Mouse (Mus musculus) heart, embryonic 13.5 days (tissue): Measurements from ENCODE around the gene Tbxas1. TPM values are rescaled to one million over a fixed set of nuclear protein-coding genes. Genes with fewer than 3 reads are reported as not detected.

ENCODE experiments used
- ATAC-seq: fragments of 200-750 bp; cut with Nextera tagmentation; 2 replicates; pipeline ENCODE4 v1.8.0; 2017; ENCODE audit warnings: moderate TSS enrichment; ENCODE audit not compliant: insufficient number of reproducible peaks, low FRiP score, low TSS enrichment; ENCODE audit errors: extremely low read depth
- H3K27ac ChIP-seq: fragments of 300-500 bp; sonication (generic); replicated peaks from 2 replicates; pipeline ENCODE4 v1.5.1; 2015; ENCODE audit warnings: moderate library complexity, mild to moderate bottlenecking, inconsistent platforms
- H3K27me3 ChIP-seq: fragments of 300-500 bp; sonication (generic); replicated peaks from 2 replicates; pipeline ENCODE4 v1.6.1; 2015; ENCODE audit warnings: mild to moderate bottlenecking, inconsistent platforms
- H3K36me3 ChIP-seq: fragments of 300-500 bp; sonication (generic); 2 replicates; pipeline ENCODE4 v1.6.1; 2015; ENCODE audit warnings: mild to moderate bottlenecking, inconsistent platforms
- H3K4me1 ChIP-seq: fragments of 300-500 bp; sonication (generic); 2 replicates; pipeline ENCODE4 v1.6.1; 2015; ENCODE audit warnings: inconsistent platforms
- H3K4me2 ChIP-seq: fragments of 300-500 bp; sonication (generic); 2 replicates; pipeline ENCODE4 v1.6.1; 2015; ENCODE audit warnings: inconsistent platforms, mild to moderate bottlenecking, moderate library complexity
- H3K4me3 ChIP-seq: fragments of 300-500 bp; sonication (generic); 2 replicates; pipeline ENCODE4 v1.5.1; 2015; ENCODE audit warnings: moderate library complexity, mild to moderate bottlenecking, inconsistent platforms
- H3K9ac ChIP-seq: fragments of 300-500 bp; sonication (generic); 2 replicates; pipeline ENCODE4 v1.6.1; 2015; ENCODE audit warnings: inconsistent platforms, mild to moderate bottlenecking, moderate library complexity
- H3K9me3 ChIP-seq: fragments of 300-500 bp; sonication (generic); 2 replicates; pipeline ENCODE4 v1.6.1; 2016; ENCODE audit warnings: inconsistent platforms
- WGBS: fragments of 180-500 bp; shearing (Covaris S2); methylation state at CpG from one replicate; pipeline ENCODE4 v1.1.7; 2015; ENCODE audit warnings: mixed read lengths; 5-methylcytosine and 5-hydroxymethylcytosine counted together
- polyA plus RNA-seq: library from polyadenylated mRNA; unstranded; fragments of >200 nt; fragmentation: Nextera tagmentation; extraction: Ambion mirVana; gene quantifications from 2 replicates; pipeline ENCODE4 v1.2.1, GENCODE M21; 2015

The Tbxas1 gene
- 2.4 TPM in 2 replicates for polyA plus RNA-seq

DNA sequence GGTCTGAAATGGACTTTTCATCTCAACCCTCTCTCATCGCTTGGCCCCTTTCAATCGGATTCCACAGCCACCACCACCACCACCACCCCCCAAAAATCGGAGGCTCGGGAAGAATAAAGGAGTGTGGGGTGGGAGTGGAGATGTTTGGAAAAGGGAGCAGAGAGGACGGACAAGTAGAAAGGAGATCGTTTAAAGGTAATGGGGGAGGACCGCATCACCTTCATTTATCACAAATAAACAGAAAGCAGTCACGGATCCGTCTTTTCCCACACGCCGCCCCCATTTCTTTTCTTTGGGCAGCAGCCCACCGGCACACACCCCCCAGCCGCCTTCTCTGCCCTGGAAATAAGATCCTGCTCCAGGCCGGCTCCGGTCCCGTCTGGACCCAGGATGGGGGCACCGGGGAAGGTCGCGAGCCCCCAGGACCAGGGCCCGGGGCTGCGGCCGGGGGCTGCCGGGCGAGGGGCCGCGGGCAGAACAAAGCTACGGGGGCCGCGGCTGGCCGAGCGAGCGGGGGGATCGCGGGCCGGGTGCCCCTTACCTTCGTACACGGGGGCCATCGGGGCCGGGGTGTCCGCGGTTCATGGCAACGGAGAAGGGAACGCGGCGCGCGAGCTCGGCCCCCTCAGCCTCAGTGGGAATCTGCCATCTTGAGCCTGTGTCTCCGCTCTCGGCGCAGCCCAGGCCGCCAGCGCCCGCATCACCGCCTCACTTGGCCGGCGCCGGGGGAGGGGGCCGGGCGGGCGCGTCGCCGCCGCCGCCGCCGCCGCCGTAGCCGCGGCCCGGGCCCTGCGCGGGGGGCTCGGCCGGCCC lies at the start of gene Tbxas1:
Tbxas1 (plus strand) TSS at position 147 of the 813 bp plus-strand sequence.
- WGBS, result 0% methylated on average over 74 of the region's 77 CpGs
- Histone ChIP-seq H3K27ac (peak within 1 kb of the TSS; percentile 91), H3K9ac (peak within 1 kb of the TSS; percentile 100), H3K4me3 (peak within 1 kb of the TSS; percentile 100), H3K9me3 (no peaks in the 10 kb centered on the region), H3K36me3 (peaks cover under 1% of the 10 kb centered on the region; the same call in 1 of the 2 replicates), H3K4me1 (peaks cover 39% of the 10 kb centered on the region), H3K27me3 (peaks cover 6% of the 10 kb centered on the region; the same call in 1 of the 2 replicates), H3K4me2 (peak within 1 kb of the TSS; percentile 85)
- ATAC-seq, result peak; percentile 64

DNA sequence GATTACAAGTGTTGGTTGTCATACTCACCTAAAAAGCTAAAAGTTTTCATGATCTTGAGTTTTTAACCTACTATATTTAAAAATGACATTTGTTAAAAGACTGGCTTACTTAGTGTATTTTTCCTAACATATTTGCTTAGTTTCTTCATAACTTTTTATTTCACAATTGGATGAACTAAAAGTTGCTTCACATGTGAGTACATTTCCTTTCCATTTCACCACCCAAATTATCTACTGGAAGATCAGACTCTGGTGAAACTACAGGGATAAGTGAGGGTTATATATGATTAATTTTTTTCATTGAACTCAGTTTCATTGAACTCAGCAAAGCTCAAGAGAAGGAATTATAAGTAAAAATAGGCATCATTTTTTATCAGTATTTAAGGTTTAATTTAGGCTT lies 49.3 kb upstream of the Tbxas1 start:
- H3K36me3 ChIP-seq, result no peaks in the 10 kb centered on the region
- H3K4me2 ChIP-seq, result no peak overlapping the region
- H3K9ac ChIP-seq, result no peak overlapping the region
- no peak overlapping the region for H3K4me3 ChIP-seq
- no peaks in the 10 kb centered on the region for H3K27me3 ChIP-seq
- no peaks in the 10 kb centered on the region for H3K9me3 ChIP-seq
- H3K4me1 ChIP-seq, result peaks cover 51% of the 10 kb centered on the region
- ATAC-seq, result no peak
- H3K27ac ChIP-seq, result no peak overlapping the region

DNA sequence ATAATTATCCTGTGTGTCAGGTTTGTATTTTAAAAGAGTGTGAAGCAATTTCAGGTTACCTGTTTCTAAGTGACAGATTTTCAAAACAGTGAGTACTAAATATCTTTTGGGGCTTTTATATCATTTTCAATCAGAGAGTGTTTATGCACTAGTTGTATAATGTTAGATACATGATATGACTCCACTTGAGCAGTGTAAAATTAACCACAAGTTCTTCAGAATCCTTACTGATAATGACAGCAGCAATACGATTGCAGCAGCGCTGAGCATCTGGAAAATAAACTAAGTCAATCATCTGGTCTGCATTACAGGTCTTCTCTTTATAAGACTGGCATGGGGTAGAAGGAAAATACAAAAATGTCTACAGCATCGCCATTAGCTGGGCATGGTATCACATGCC lies 48.3 kb upstream of the Tbxas1 start:
- H3K36me3 ChIP-seq, result no peaks in the 10 kb centered on the region
- no peak overlapping the region for H3K4me3 ChIP-seq
- no peak for ATAC-seq
- no peaks in the 10 kb centered on the region for H3K9me3 ChIP-seq
- 62% methylated on average over 3 of the region's 3 CpGs for WGBS
- H3K27ac ChIP-seq, result no peak overlapping the region
- H3K4me1 ChIP-seq, result peaks cover 47% of the 10 kb centered on the region
- H3K4me2 ChIP-seq, result no peak overlapping the region
- no peak overlapping the region for H3K9ac ChIP-seq
- no peaks in the 10 kb centered on the region for H3K27me3 ChIP-seq

DNA sequence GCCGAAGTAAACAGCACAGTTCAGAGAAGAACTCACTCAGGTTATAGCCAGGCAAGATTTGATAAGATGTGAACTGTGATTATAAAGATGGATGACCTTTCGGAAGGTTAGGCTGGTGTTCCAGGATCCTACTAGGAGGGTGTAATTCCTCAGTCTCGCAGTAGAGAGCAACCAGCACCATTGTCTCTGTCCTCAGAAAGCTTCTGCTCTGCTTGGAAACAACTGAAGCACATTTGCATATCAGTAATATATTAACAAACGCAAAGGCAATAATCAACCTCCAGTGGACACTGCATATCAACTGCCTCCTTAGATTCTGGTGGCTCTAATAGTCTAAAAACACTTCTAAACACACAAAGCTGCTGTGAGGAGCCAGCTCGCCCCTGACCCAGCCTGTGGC lies 47.8 kb upstream of the Tbxas1 start:
- no peak overlapping the region for H3K27ac ChIP-seq
- no peaks in the 10 kb centered on the region for H3K36me3 ChIP-seq
- no peak overlapping the region for H3K4me3 ChIP-seq
- no peak overlapping the region for H3K9ac ChIP-seq
- ATAC-seq, result no peak
- 74% methylated on average over 5 of the region's 5 CpGs for WGBS
- no peak overlapping the region for H3K4me2 ChIP-seq
- no peaks in the 10 kb centered on the region for H3K27me3 ChIP-seq
- H3K9me3 ChIP-seq, result no peaks in the 10 kb centered on the region
- peaks cover 46% of the 10 kb centered on the region for H3K4me1 ChIP-seq

DNA sequence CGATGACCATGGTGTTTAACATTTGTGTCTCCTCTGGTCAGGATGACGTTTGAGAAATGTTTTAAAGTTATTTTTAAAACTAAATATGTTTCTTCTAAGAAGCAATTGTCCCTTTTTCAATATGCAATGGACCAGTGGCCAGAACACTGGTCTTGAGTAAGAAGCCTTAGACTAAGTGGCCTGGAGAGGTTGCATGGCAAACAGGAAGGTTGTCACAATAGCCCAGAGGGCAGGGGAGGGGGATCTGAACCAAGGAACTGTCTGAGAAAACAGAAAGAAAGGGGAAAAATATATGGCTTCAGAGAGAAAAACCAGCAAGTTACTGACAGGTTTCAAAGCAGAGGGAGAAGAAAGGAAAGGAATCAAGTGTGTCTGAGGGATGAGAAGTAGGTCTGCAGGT lies 47.0 kb upstream of the Tbxas1 start:
- no peak overlapping the region for H3K4me2 ChIP-seq
- H3K4me3 ChIP-seq, result no peak overlapping the region
- no peak overlapping the region for H3K27ac ChIP-seq
- peaks cover 52% of the 10 kb centered on the region for H3K4me1 ChIP-seq
- H3K9ac ChIP-seq, result no peak overlapping the region
- WGBS, result 85% methylated on average over 2 of the region's 2 CpGs
- H3K36me3 ChIP-seq, result no peaks in the 10 kb centered on the region
- H3K27me3 ChIP-seq, result no peaks in the 10 kb centered on the region
- no peaks in the 10 kb centered on the region for H3K9me3 ChIP-seq
- ATAC-seq, result no peak

DNA sequence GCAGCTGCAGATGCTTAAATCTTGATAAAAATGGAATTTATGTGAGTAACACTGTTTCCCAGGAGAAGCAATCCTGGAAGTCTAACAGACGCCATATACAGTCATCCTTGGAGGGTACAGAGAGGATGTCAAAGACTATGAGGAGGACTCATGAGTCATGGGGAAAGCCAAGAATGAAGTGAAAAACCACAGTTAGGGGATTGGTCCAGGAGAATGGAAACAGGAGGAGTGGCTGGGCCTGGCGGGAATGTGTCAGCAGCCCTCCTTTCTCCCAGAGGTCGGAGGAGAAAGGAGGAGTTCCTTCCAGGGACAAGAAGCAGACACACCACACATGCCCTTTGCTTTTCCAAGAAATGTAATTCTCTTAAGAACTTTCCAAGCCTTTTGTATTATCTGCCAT lies 45.8 kb upstream of the Tbxas1 start:
- 67% methylated on average over 3 of the region's 3 CpGs for WGBS

DNA sequence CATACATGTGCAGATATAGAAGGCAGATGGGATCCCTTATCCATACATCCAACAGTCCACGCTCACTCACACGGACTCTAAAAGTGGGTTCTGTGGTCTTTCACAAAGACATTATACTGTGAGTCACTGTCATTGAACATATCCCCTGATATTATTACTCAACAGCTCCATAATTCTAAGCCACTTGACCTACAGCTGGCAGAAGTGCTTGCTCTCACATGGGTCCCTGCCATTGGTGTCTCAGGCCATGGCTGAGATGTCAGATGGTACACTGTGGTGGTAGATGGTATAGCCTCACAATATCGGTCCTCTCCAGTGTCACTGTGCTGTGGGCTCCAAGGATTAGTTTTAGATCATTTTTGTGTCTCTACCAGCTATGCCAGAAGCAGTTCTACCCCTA lies 41.5 kb upstream of the Tbxas1 start:
- Histone ChIP-seq H3K4me1 (peaks cover 72% of the 10 kb centered on the region), H3K36me3 (peaks cover 5% of the 10 kb centered on the region), H3K4me2 (no peak overlapping the region), H3K4me3 (no peak overlapping the region), H3K27me3 (no peaks in the 10 kb centered on the region), H3K9ac (no peak overlapping the region), H3K27ac (no peak overlapping the region), H3K9me3 (no peaks in the 10 kb centered on the region)
- ATAC-seq, result no peak
- WGBS, result 84% methylated on average over 3 of the region's 3 CpGs

More for the DNA sequence above, 45.8 kb upstream of the Tbxas1 start:
- Histone ChIP-seq H3K27ac (no peak overlapping the region), H3K9me3 (no peaks in the 10 kb centered on the region), H3K4me2 (no peak overlapping the region), H3K27me3 (no peaks in the 10 kb centered on the region), H3K9ac (no peak overlapping the region), H3K36me3 (no peaks in the 10 kb centered on the region), H3K4me1 (peaks cover 52% of the 10 kb centered on the region), H3K4me3 (no peak overlapping the region)
- ATAC-seq, result no peak

DNA sequence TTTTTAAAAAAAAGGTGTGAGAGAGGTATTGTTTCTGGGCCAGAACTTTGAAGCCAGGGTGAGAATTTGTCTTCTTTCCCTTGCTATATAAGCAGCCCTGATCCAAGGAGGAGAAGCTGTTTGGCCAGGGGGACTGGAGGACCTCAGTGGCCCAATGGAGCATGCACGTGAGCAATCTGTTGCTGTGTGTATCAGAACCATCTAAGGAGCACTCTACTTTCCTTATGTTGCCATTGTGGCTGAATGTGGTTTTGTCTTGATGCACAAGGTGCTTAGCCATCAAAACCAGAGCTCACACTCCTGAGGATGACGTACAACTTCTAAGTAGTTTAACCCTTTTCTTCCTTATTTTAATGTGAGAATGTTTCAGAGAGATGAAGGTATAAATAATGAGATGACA lies 40.5 kb upstream of the Tbxas1 start:
- WGBS, result 56% methylated on average over 2 of the region's 2 CpGs
- H3K27ac ChIP-seq, result peak overlapping the region; percentile 13; the same call in 1 of the 2 replicates
- ATAC-seq, result no peak

DNA sequence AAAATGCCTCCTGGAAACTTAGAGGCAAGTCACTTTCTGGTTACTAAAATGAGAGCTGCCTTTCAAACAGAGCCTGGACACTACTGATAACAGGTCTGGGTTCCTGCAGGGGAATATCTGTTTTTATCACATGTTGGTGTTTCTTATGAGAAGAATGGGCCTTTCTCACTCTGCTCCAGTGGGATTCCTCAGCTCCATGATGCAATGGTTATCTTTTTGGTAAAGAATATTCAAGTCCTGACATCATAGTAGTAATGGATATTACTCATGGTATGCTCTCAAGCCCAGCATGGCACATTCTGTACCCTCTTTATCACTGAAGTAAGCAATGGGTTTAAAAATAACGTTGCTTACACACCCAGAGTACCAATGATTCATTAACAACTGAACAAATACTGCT lies 40.0 kb upstream of the Tbxas1 start:
- Histone ChIP-seq H3K4me3 (no peak overlapping the region), H3K27ac (peak overlapping the region; percentile 13), H3K27me3 (no peaks in the 10 kb centered on the region), H3K4me1 (peaks cover 70% of the 10 kb centered on the region), H3K4me2 (peak overlapping the region; percentile 20; the same call in 1 of the 2 replicates), H3K36me3 (peaks cover 5% of the 10 kb centered on the region), H3K9me3 (no peaks in the 10 kb centered on the region), H3K9ac (no peak overlapping the region)
- no peak for ATAC-seq
- WGBS, result 19% methylated on average over 1 of the region's 1 CpGs

More for the DNA sequence above, 40.5 kb upstream of the Tbxas1 start:
- H3K9me3 ChIP-seq, result no peaks in the 10 kb centered on the region
- peak overlapping the region; percentile 20; the same call in 1 of the 2 replicates for H3K4me2 ChIP-seq
- peaks cover 66% of the 10 kb centered on the region for H3K4me1 ChIP-seq
- no peak overlapping the region for H3K9ac ChIP-seq
- H3K36me3 ChIP-seq, result peaks cover 5% of the 10 kb centered on the region
- no peaks in the 10 kb centered on the region for H3K27me3 ChIP-seq
- H3K4me3 ChIP-seq, result no peak overlapping the region

DNA sequence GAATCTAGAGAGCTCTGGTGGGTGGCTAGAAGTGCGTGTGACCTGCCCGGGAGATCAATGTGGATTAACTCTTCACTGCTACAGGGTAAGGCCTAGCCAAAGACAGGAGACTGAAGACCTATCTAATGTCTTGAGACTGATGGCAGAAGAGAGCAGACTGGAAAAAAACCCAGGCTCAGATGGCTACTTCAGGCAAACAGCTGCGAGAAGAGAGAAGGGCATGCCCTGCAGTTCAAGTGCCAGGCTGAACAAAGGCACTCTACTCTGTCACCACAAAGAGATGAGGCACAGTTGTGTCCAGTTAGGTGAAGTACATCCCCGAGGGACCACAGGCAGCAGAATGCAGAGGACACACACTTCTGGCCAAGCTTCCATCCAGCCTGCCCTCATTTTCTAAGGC lies 37.1 kb upstream of the Tbxas1 start:
- peaks cover 88% of the 10 kb centered on the region for H3K4me1 ChIP-seq
- 0 out of 2 replicates have a peak overlapping the region, but pooled peaks have one; percentile 13 for H3K27ac ChIP-seq
- H3K36me3 ChIP-seq, result peaks cover 5% of the 10 kb centered on the region
- no peak overlapping the region for H3K9ac ChIP-seq
- WGBS, result 57% methylated on average over 4 of the region's 4 CpGs
- no peaks in the 10 kb centered on the region for H3K27me3 ChIP-seq
- no peak for ATAC-seq
- H3K9me3 ChIP-seq, result no peaks in the 10 kb centered on the region
- H3K4me3 ChIP-seq, result no peak overlapping the region
- no peak overlapping the region for H3K4me2 ChIP-seq

DNA sequence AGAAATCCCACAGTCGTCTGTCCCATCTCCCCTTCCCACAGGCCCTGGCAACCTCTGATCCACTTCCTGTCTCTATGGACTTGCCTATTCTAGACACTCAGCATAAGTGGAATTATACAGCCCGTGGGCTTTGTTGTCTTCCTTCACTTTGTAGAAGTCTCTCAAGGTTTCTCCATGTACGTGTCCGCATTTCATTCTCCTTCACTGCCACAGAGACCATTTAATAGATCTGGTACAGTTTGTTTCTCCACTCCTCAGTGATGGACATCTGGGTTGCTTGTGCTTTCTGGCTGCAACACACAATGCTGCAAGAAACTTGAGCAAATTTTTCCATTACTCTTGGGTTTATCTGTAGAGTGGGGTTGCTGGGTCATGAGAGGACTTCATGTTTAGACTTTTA lies 35.3 kb upstream of the Tbxas1 start:
- H3K36me3 ChIP-seq, result peaks cover 5% of the 10 kb centered on the region
- no peaks in the 10 kb centered on the region for H3K27me3 ChIP-seq
- 63% methylated on average over 4 of the region's 4 CpGs for WGBS
- H3K4me3 ChIP-seq, result no peak overlapping the region
- no peak overlapping the region for H3K4me2 ChIP-seq
- H3K9ac ChIP-seq, result no peak overlapping the region
- H3K9me3 ChIP-seq, result no peaks in the 10 kb centered on the region
- H3K27ac ChIP-seq, result no peak overlapping the region
- H3K4me1 ChIP-seq, result peaks cover 78% of the 10 kb centered on the region
- ATAC-seq, result no peak

DNA sequence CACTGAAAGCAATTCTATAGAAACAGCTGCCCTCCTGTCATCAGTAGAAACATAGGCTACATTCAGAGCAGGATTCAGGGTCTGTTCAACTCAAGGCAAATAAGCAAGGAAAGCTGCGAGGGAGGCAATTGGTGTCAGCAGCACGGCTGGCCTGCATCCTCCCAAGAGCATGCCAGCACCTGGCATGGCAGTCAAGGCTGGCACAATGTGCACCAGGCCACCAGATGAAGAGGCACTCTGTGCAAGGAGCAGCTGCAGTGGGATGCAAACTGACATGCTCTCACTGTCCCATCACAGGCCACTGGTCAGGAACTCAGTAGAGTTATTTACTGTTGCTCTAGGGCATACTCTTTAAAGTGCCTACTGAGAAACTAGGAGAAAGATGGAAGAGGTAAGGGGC lies 34.8 kb upstream of the Tbxas1 start:
- ATAC-seq, result no peak
- Histone ChIP-seq H3K9ac (no peak overlapping the region), H3K4me3 (no peak overlapping the region), H3K4me2 (no peak overlapping the region), H3K27ac (0 out of 2 replicates have a peak overlapping the region, but pooled peaks have one; percentile 4), H3K4me1 (peaks cover 78% of the 10 kb centered on the region), H3K36me3 (peaks cover 5% of the 10 kb centered on the region), H3K9me3 (no peaks in the 10 kb centered on the region), H3K27me3 (no peaks in the 10 kb centered on the region)
- 80% methylated on average over 2 of the region's 2 CpGs for WGBS
